Mouse (Mus musculus): ENCODE results near the gene Meis2. TPM values are rescaled to one million over a fixed set of nuclear protein-coding genes. Genes with fewer than 3 reads are reported as not detected.
A peak's percentile ranks its signal among the peaks of the same experiment; 100 is the strongest.

Gene Meis2
- total and polyA plus RNA-seq, 3 experiments, result 3.1 to 9.8 TPM; not detected in 1

DNA sequence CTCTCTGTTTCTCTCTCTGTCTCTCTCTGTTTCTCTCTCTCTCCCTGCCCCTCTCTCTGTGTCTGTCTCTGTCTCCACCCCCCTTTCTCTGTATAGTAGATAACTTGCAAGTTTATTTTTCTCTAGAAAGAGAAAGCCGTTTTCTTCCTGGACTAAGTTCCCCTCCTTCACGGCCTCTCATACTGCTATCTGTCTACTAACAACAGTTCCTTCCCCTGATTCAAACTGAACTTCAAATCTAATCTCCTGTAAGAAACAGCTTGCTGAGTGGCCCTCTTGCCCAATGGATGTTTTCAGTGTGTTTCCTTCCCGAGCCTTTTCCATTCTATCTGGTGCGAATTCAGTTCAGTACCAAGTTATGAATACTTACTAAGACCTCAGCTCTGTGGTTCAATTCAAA lies 155.4 kb downstream of the Meis2 start:
- Histone ChIP-seq H3K4me1 (ENCODE audit: control insufficient read depth in 1 of 2, insufficient read depth in 2 of 2, low read length in 2 of 2) (peaks cover 10 to 20% of the 10 kb centered on the region in 2 experiments), H3K9me3 (replicated peaks; ENCODE audit: insufficient read depth, low read length) (no peaks in the 10 kb centered on the region), H3K27ac (ENCODE audit: control insufficient read depth, low read depth, low read length) (peak overlapping the region; percentile 71), H3K79me2 (ENCODE audit: control insufficient read depth, insufficient read depth, low read length, poor library complexity) (no peaks in the 10 kb centered on the region), H3K27me3 (ENCODE audit: control insufficient read depth in 1 of 2, insufficient read depth in 2 of 2, low read length in 2 of 2) (no peaks in the 10 kb centered on the region), H3K4me3 (ENCODE audit: control insufficient read depth in 1 of 2, insufficient read depth in 1 of 2, low read depth in 2 of 2, low read length in 2 of 2) (peak overlapping the region; percentile 41 to 46), H3K36me3 (ENCODE audit: control insufficient read depth in 1 of 2, insufficient read depth in 2 of 2, low read length in 2 of 2) (peaks cover 0 to 20% of the 10 kb centered on the region in 2 experiments; a peak in 2 of 4 replicates), H3K9ac (ENCODE audit: control insufficient read depth, low read depth, low read length, poor library complexity, severe bottlenecking) (peak overlapping the region; percentile 41; the same call in 1 of the 2 replicates)
- DNase-seq (ENCODE audit: low read depth, low spot score), result peak; percentile 71
- TF ChIP-seq CHD1 (IDR thresholded peaks at IDR 0.05; ENCODE audit: low read depth, low read length), result no peak
- TF ChIP-seq BHLHE40 (IDR thresholded peaks at IDR 0.05; ENCODE audit: borderline replicate concordance, low read depth, low read length), result no peak
- TF ChIP-seq MYB (IDR thresholded peaks at IDR 0.05; ENCODE audit: low read depth, low read length), result peak; percentile 70; the same call in 1 of the 2 replicates
- TF ChIP-seq ZC3H11A (IDR thresholded peaks at IDR 0.05; ENCODE audit: low read depth, low read length), result no peak
- no peak for TF ChIP-seq HCFC1 (IDR thresholded peaks at IDR 0.05; ENCODE audit: low read depth, low read length)
- peak; percentile 84 for TF ChIP-seq EP300 (IDR thresholded peaks at IDR 0.05; ENCODE audit: low read depth in 1 of 2, low read length in 2 of 2)
- no peak for TF ChIP-seq UBTF (IDR thresholded peaks at IDR 0.05; ENCODE audit: borderline replicate concordance, insufficient read depth, low read depth, low read length)
- no peak for TF ChIP-seq ZMIZ1 (IDR thresholded peaks at IDR 0.05; ENCODE audit: low read depth, low read length)
- TF ChIP-seq USF1 (IDR thresholded peaks at IDR 0.05; ENCODE audit: low read depth, low read length), result no peak
- TF ChIP-seq GATA1 (IDR thresholded peaks at IDR 0.05; ENCODE audit: low read depth, low read length), result peak; percentile 67
- peak; percentile 65; the same call in 1 of the 2 replicates for TF ChIP-seq ETS1 (IDR thresholded peaks at IDR 0.05; ENCODE audit: low read depth, low read length)
- peak; percentile 84 for TF ChIP-seq RCOR1 (IDR thresholded peaks at IDR 0.05; ENCODE audit: low read depth, low read length)
- 0 out of 2 replicates have a peak, but pooled peaks have one; percentile 37 for TF ChIP-seq MAFK (IDR thresholded peaks at IDR 0.05; ENCODE audit: borderline replicate concordance, low read depth, low read length)
- peak; percentile 68 for TF ChIP-seq TCF12 (IDR thresholded peaks at IDR 0.05; ENCODE audit: low read depth, low read length)
- TF ChIP-seq POLR2AphosphoS5 (IDR thresholded peaks at IDR 0.05; ENCODE audit: borderline replicate concordance, low read depth, low read length), result no peak
- TF ChIP-seq ZKSCAN1 (IDR thresholded peaks at IDR 0.05; ENCODE audit: low read depth, low read length), result no peak

- DNase-seq (ENCODE audit: low read depth, low spot score), result no peak
- Histone ChIP-seq H3K27me3 (ENCODE audit: control insufficient read depth in 1 of 2, insufficient read depth in 2 of 2, low read length in 2 of 2) (no peaks in the 10 kb centered on the region), H3K4me1 (ENCODE audit: control insufficient read depth in 1 of 2, insufficient read depth in 2 of 2, low read length in 2 of 2) (no peaks in the 10 kb centered on the region), H3K27ac (ENCODE audit: control insufficient read depth, low read depth, low read length) (no peak overlapping the region), H3K9me3 (replicated peaks; ENCODE audit: insufficient read depth, low read length) (no peaks in the 10 kb centered on the region), H3K4me3 (ENCODE audit: control insufficient read depth in 1 of 2, insufficient read depth in 1 of 2, low read depth in 2 of 2, low read length in 2 of 2) (no peak overlapping the region), H3K79me2 (ENCODE audit: control insufficient read depth, insufficient read depth, low read length, poor library complexity) (no peaks in the 10 kb centered on the region), H3K9ac (ENCODE audit: control insufficient read depth, low read depth, low read length, poor library complexity, severe bottlenecking) (no peak overlapping the region), H3K36me3 (ENCODE audit: control insufficient read depth in 1 of 2, insufficient read depth in 2 of 2, low read length in 2 of 2) (no peaks in the 10 kb centered on the region; a peak in 1 of 4 replicates)
- TF ChIP-seq HCFC1 (IDR thresholded peaks at IDR 0.05; ENCODE audit: low read depth, low read length), result no peak
- no peak for TF ChIP-seq USF1 (IDR thresholded peaks at IDR 0.05; ENCODE audit: low read depth, low read length)
- no peak for TF ChIP-seq KAT2A (conservative IDR thresholded peaks at IDR 0.05; ENCODE audit: low read depth, low read length)
- no peak for TF ChIP-seq ZNF384 (IDR thresholded peaks at IDR 0.05; ENCODE audit: low read depth, low read length)
These were observed 164.6 kb downstream of the Meis2 start for GRCm38 (mm10) chr2:115901007-115901406.

Data from MEL (cell line).